Mouse (Mus musculus) E14TG2a.4 (cell line): ENCODE results near the gene Axin2.

Source experiments
- CTCF ChIP-seq: conservative IDR thresholded peaks from 2 replicates; pipeline ENCODE4 v1.5.1; 2014; ENCODE audit warnings: low read length
- NANOG ChIP-seq: IDR thresholded peaks from 2 replicates; pipeline ENCODE4 v1.6.1; 2014; ENCODE audit warnings: borderline replicate concordance, low read length, mixed read lengths
- POU5F1 ChIP-seq: IDR thresholded peaks from 2 replicates; pipeline ENCODE4 v1.6.1; 2014; ENCODE audit warnings: low read length, borderline replicate concordance

- TF ChIP-seq POU5F1 (no peak), CTCF (no peak), NANOG (no peak)
Measured at GRCm38 (mm10) chr11:108975583-108975982, 55.4 kb downstream of the Axin2 start.
